Mouse (Mus musculus): Measurements from ENCODE around the gene Slc1a7.

GRCm38 (mm10) chr4:107952845-107953244 lies 15.3 kb upstream of the Slc1a7 start:
- peak; percentile 34; the same call in 1 of the 2 replicates for TF ChIP-seq CTCF (IDR thresholded peaks at IDR 0.05; ENCODE audit: extremely low read depth, insufficient read depth, low read length)
- no peak for TF ChIP-seq POLR2A (IDR thresholded peaks at IDR 0.05; ENCODE audit: extremely low read depth, insufficient read depth, low read length)

All from cortical plate, adult 2 months (tissue).